Mouse (Mus musculus): Measurements from ENCODE around the gene Cpeb2. TPM values are rescaled to one million over a fixed set of nuclear protein-coding genes. Genes with fewer than 3 reads are reported as not detected.

Gene Cpeb2
- polyA plus RNA-seq, 1 experiment from 2014 or later, result 1.4 TPM

DNA sequence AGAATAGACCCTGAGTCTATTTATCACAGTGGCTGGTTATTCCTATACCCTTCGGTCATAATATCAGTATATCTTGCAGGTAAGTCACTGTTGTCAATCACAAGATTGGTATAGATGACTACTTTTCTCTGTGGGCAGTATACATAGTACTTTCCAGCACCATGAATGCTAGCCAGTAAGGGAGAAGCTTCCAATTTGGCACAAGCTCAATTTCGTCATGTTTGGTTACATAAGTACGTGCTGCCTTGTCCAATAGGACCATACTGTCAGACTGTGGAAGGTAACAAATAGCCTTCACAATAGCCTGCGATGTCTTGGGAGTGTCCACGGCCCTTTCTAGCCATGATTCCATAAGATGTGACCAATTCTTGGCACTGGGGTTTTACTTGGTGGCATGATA is 67.1 kb downstream of the Cpeb2 start:
- H3K4me1 ChIP-seq (ENCODE audit: insufficient read depth, low read length), result no peaks in the 10 kb centered on the region
- H3K9me3 ChIP-seq (ENCODE audit: low read length), result no peaks in the 10 kb centered on the region
- H3K4me3 ChIP-seq (ENCODE audit: low read length), result no peak overlapping the region
- no peaks in the 10 kb centered on the region for H3K27me3 ChIP-seq (ENCODE audit: insufficient read depth, low read length)
- no peak for ATAC-seq (ENCODE audit: low FRiP score, low TSS enrichment)
- H3K9ac ChIP-seq (replicated peaks; ENCODE audit: low read length), result no peak overlapping the region
- H3K4me2 ChIP-seq (replicated peaks; ENCODE audit: low read depth, low read length), result no peak overlapping the region
- no peaks in the 10 kb centered on the region for H3K36me3 ChIP-seq (ENCODE audit: insufficient read depth, low read length)
- WGBS, result 86% methylated on average over 5 of the region's 5 CpGs
- H3K27ac ChIP-seq (ENCODE audit: low read length), result no peak overlapping the region

DNA sequence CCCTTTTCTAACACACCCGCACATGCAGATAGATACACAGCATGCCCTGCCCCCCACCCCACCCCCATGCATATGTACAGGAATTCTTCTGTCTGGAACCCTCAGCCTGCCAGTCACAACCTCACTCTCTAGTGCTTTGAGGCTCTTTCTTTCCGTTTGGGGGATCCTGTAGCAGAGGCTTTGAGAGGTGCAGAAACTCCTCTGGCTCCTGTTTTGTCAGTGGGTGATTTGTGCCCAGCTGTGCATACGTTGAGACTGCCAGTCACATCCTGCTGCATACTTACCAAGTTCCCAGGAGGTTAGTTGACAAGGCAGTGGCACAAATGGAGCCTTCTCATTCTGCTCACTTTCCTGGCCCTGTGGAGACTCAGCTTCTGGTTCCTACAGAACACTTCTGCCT is 68.0 kb downstream of the Cpeb2 start:
- no peaks in the 10 kb centered on the region for H3K9me3 ChIP-seq (ENCODE audit: low read length)
- 51% methylated on average over 3 of the region's 3 CpGs for WGBS
- no peaks in the 10 kb centered on the region for H3K27me3 ChIP-seq (ENCODE audit: insufficient read depth, low read length)
- no peak for ATAC-seq (ENCODE audit: low FRiP score, low TSS enrichment)
- no peaks in the 10 kb centered on the region for H3K36me3 ChIP-seq (ENCODE audit: insufficient read depth, low read length)
- no peak overlapping the region for H3K4me2 ChIP-seq (replicated peaks; ENCODE audit: low read depth, low read length)
- H3K27ac ChIP-seq (ENCODE audit: low read length), result no peak overlapping the region
- no peaks in the 10 kb centered on the region for H3K4me1 ChIP-seq (ENCODE audit: insufficient read depth, low read length)
- no peak overlapping the region for H3K9ac ChIP-seq (replicated peaks; ENCODE audit: low read length)
- H3K4me3 ChIP-seq (ENCODE audit: low read length), result no peak overlapping the region

GRCm38 (mm10) chr5:43303504-43303903 is 70.5 kb downstream of the Cpeb2 start:
- 72% methylated on average over 1 of the region's 1 CpGs for WGBS
- Histone ChIP-seq H3K9ac (replicated peaks; ENCODE audit: low read length) (no peak overlapping the region), H3K4me2 (replicated peaks; ENCODE audit: low read depth, low read length) (no peak overlapping the region), H3K4me3 (ENCODE audit: low read length) (no peak overlapping the region), H3K9me3 (ENCODE audit: low read length) (no peaks in the 10 kb centered on the region), H3K27ac (ENCODE audit: low read length) (no peak overlapping the region), H3K27me3 (ENCODE audit: insufficient read depth, low read length) (no peaks in the 10 kb centered on the region), H3K4me1 (ENCODE audit: insufficient read depth, low read length) (no peaks in the 10 kb centered on the region), H3K36me3 (ENCODE audit: insufficient read depth, low read length) (no peaks in the 10 kb centered on the region)
- ATAC-seq (ENCODE audit: low FRiP score, low TSS enrichment), result no peak

- Histone ChIP-seq H3K4me3 (ENCODE audit: low read length) (no peak overlapping the region), H3K27ac (ENCODE audit: low read length) (no peak overlapping the region), H3K27me3 (ENCODE audit: insufficient read depth, low read length) (no peaks in the 10 kb centered on the region), H3K4me1 (ENCODE audit: insufficient read depth, low read length) (no peaks in the 10 kb centered on the region), H3K9ac (replicated peaks; ENCODE audit: low read length) (no peak overlapping the region), H3K9me3 (ENCODE audit: low read length) (no peaks in the 10 kb centered on the region), H3K4me2 (replicated peaks; ENCODE audit: low read depth, low read length) (no peak overlapping the region), H3K36me3 (ENCODE audit: insufficient read depth, low read length) (no peaks in the 10 kb centered on the region)
- 89% methylated on average over 3 of the region's 3 CpGs for WGBS
- ATAC-seq (ENCODE audit: low FRiP score, low TSS enrichment), result no peak
Measured at GRCm38 (mm10) chr5:43305449-43305848, 72.5 kb downstream of the Cpeb2 start.

DNA sequence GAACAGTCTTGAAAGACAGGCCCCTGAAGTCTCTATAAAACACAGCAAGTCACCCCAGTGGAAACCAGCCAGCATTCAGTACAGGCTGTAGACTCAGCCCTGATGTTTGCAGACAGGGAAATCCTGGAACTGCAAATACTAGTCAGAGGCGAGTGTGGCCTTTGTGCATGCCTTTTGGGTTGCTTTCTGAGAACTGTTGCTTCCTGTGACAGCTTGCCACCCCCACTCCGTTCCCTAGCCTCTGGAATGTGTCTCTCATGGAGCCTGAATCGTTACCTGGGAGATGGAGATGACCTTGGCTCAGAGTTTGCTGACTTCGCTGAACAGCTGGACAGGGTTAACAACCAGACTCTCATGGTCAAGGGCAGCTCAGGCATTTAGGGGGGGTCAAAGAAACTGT is 77.0 kb downstream of the Cpeb2 start:
- Histone ChIP-seq H3K4me3 (ENCODE audit: low read length) (no peak overlapping the region), H3K4me1 (ENCODE audit: insufficient read depth, low read length) (no peaks in the 10 kb centered on the region), H3K27me3 (ENCODE audit: insufficient read depth, low read length) (no peaks in the 10 kb centered on the region), H3K36me3 (ENCODE audit: insufficient read depth, low read length) (no peaks in the 10 kb centered on the region), H3K4me2 (replicated peaks; ENCODE audit: low read depth, low read length) (no peak overlapping the region), H3K9me3 (ENCODE audit: low read length) (no peaks in the 10 kb centered on the region), H3K9ac (replicated peaks; ENCODE audit: low read length) (no peak overlapping the region), H3K27ac (ENCODE audit: low read length) (no peak overlapping the region)
- no peak for ATAC-seq (ENCODE audit: low FRiP score, low TSS enrichment)
- 28% methylated on average over 4 of the region's 4 CpGs for WGBS

GRCm38 (mm10) chr5:43324311-43324862 is 91.4 kb downstream of the Cpeb2 start:
- no peak for ATAC-seq (ENCODE audit: low FRiP score, low TSS enrichment)
- no peak overlapping the region for H3K9ac ChIP-seq (replicated peaks; ENCODE audit: low read length)
- H3K27me3 ChIP-seq (ENCODE audit: insufficient read depth, low read length), result no peaks in the 10 kb centered on the region
- H3K4me1 ChIP-seq (ENCODE audit: insufficient read depth, low read length), result peaks cover 4% of the 10 kb centered on the region; the same call in 1 of the 2 replicates
- no peaks in the 10 kb centered on the region for H3K9me3 ChIP-seq (ENCODE audit: low read length)
- H3K4me3 ChIP-seq (ENCODE audit: low read length), result no peak overlapping the region
- WGBS, result 77% methylated on average over 3 of the region's 3 CpGs
- no peaks in the 10 kb centered on the region for H3K36me3 ChIP-seq (ENCODE audit: insufficient read depth, low read length)
- no peak overlapping the region for H3K4me2 ChIP-seq (replicated peaks; ENCODE audit: low read depth, low read length)
- H3K27ac ChIP-seq (ENCODE audit: low read length), result no peak overlapping the region

DNA sequence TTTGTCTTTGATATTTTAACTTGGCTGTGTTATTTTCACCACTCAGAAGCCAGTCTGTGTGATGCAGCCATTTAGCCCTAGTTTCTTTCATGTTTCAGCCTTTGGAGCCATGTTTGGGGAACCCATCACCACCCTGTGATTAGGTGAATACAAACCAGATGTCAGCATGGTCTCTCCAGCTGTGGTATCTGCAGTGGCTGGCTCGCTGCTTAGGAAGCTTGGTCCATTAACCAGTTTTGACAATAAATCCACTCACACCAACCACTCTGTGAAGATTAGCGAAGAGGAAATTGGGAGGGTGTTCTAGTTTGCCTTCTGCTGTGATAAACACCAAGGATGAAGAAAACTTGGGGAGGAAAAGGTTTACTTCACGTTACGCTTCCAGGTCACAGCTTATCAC is 92.6 kb downstream of the Cpeb2 start:
- WGBS, result 60% methylated on average over 4 of the region's 4 CpGs
- no peak for ATAC-seq (ENCODE audit: low FRiP score, low TSS enrichment)

GRCm38 (mm10) chr5:43328579-43328978 is 95.6 kb downstream of the Cpeb2 start:
- ATAC-seq (ENCODE audit: low FRiP score, low TSS enrichment), result no peak
- Histone ChIP-seq H3K9ac (replicated peaks; ENCODE audit: low read length) (no peak overlapping the region), H3K36me3 (ENCODE audit: insufficient read depth, low read length) (no peaks in the 10 kb centered on the region), H3K27me3 (ENCODE audit: insufficient read depth, low read length) (no peaks in the 10 kb centered on the region), H3K4me1 (ENCODE audit: insufficient read depth, low read length) (peaks cover 4% of the 10 kb centered on the region; the same call in 1 of the 2 replicates), H3K4me3 (ENCODE audit: low read length) (no peak overlapping the region), H3K27ac (ENCODE audit: low read length) (no peak overlapping the region), H3K4me2 (replicated peaks; ENCODE audit: low read depth, low read length) (no peak overlapping the region), H3K9me3 (ENCODE audit: low read length) (no peaks in the 10 kb centered on the region)
- WGBS, result 25% methylated on average over 4 of the region's 4 CpGs

More for the DNA sequence above, 92.6 kb downstream of the Cpeb2 start:
- Histone ChIP-seq H3K4me2 (replicated peaks; ENCODE audit: low read depth, low read length) (no peak overlapping the region), H3K4me1 (ENCODE audit: insufficient read depth, low read length) (peaks cover 4% of the 10 kb centered on the region; the same call in 1 of the 2 replicates), H3K9me3 (ENCODE audit: low read length) (no peaks in the 10 kb centered on the region), H3K36me3 (ENCODE audit: insufficient read depth, low read length) (no peaks in the 10 kb centered on the region), H3K27me3 (ENCODE audit: insufficient read depth, low read length) (no peaks in the 10 kb centered on the region), H3K4me3 (ENCODE audit: low read length) (no peak overlapping the region), H3K27ac (ENCODE audit: low read length) (no peak overlapping the region), H3K9ac (replicated peaks; ENCODE audit: low read length) (no peak overlapping the region)

GRCm38 (mm10) chr5:43330260-43330659 is 97.3 kb downstream of the Cpeb2 start:
- H3K4me3 ChIP-seq (ENCODE audit: low read length), result no peak overlapping the region
- no peak for ATAC-seq (ENCODE audit: low FRiP score, low TSS enrichment)
- 76% methylated on average over 3 of the region's 3 CpGs for WGBS
- H3K9me3 ChIP-seq (ENCODE audit: low read length), result no peaks in the 10 kb centered on the region
- H3K36me3 ChIP-seq (ENCODE audit: insufficient read depth, low read length), result no peaks in the 10 kb centered on the region
- no peak overlapping the region for H3K4me2 ChIP-seq (replicated peaks; ENCODE audit: low read depth, low read length)
- peaks cover 4% of the 10 kb centered on the region; the same call in 1 of the 2 replicates for H3K4me1 ChIP-seq (ENCODE audit: insufficient read depth, low read length)
- H3K27me3 ChIP-seq (ENCODE audit: insufficient read depth, low read length), result no peaks in the 10 kb centered on the region
- H3K27ac ChIP-seq (ENCODE audit: low read length), result no peak overlapping the region
- no peak overlapping the region for H3K9ac ChIP-seq (replicated peaks; ENCODE audit: low read length)

DNA sequence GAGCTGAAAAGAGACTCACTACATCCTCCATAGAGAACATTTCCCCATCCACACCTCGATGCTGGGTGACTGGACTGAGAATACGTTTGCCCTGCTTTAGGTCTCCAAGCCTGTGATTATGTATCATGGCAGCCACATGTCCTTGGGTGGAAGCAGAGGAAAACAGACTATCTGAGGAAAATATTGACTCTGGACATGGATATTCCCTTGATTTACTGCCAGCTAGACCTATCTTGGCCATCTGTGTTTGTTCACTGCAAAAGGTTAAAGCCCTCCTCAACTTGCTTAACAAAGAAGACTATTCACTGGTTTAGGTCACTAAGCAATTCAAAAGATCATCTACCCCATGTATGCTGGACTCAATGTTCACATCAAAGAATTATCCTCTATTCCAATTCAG is 101.5 kb downstream of the Cpeb2 start:
- 75% methylated on average over 2 of the region's 2 CpGs for WGBS

More for the DNA sequence above, 101.5 kb downstream of the Cpeb2 start:
- no peak overlapping the region for H3K9ac ChIP-seq (replicated peaks; ENCODE audit: low read length)
- H3K4me2 ChIP-seq (replicated peaks; ENCODE audit: low read depth, low read length), result no peak overlapping the region
- no peaks in the 10 kb centered on the region for H3K9me3 ChIP-seq (ENCODE audit: low read length)
- ATAC-seq (ENCODE audit: low FRiP score, low TSS enrichment), result no peak
- no peaks in the 10 kb centered on the region for H3K36me3 ChIP-seq (ENCODE audit: insufficient read depth, low read length)
- no peak overlapping the region for H3K4me3 ChIP-seq (ENCODE audit: low read length)
- H3K27ac ChIP-seq (ENCODE audit: low read length), result no peak overlapping the region
- no peaks in the 10 kb centered on the region for H3K27me3 ChIP-seq (ENCODE audit: insufficient read depth, low read length)
- H3K4me1 ChIP-seq (ENCODE audit: insufficient read depth, low read length), result no peaks in the 10 kb centered on the region
